Mouse (Mus musculus) erythroblast, embryonic 14.5 days (primary cell): ENCODE data around the gene Macf1.

Source experiments
- GATA1 ChIP-seq: IDR thresholded peaks from 2 replicates; pipeline ENCODE4 v1.6.1; 2012; ENCODE audit warnings: low read length, inconsistent platforms, mixed read lengths
- TAL1 ChIP-seq: IDR thresholded peaks from 3 replicates; pipeline ENCODE4 v1.6.1; 2012; ENCODE audit warnings: low read length, inconsistent platforms, mixed read lengths

DNA sequence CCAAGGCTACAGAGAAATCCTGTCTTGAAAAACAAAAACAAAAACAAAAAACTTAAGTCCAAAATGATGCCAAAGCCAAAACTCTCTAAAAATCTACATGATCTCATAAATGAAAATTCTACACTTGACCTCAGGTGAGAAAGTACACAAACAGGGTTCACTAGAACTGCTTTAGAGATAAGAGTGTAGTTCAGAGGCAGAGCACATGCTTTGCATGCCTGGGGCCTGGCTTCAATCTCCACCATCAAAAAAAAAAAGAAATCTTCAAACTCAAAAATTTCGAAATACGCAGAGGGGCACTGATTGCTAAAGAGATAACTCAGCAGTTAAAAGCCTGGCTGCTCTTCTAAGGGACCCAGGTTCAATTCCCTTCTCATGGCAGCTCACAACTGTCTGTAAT lies 37.1 kb downstream of the Macf1 start:
- no peak for TF ChIP-seq TAL1
- TF ChIP-seq GATA1 = no peak
